Mouse (Mus musculus) left cerebral cortex, adult 9 months (tissue): ENCODE measurements around the gene Ctdspl.

Experiments used
- DNase-seq, 2 experiments: peaks; one replicate each; pipeline ENCODE4 v3.0.0; 2022; ENCODE audit warnings: low spot score in 2 of 2

Ctdspl gene

GRCm38 (mm10) chr9:118926111-118926650 lies at the start of gene Ctdspl:
TSS of gene Ctdspl (plus strand) at chr9:118926453.
- peak in 1 of 2 experiments; percentile 54 for DNase-seq

GRCm38 (mm10) chr9:118876902-118877301 lies 49.4 kb upstream of the Ctdspl start:
- DNase-seq: no peak

- DNase-seq: no peak
Observed at GRCm38 (mm10) chr9:118877365-118878008, 48.8 kb upstream of the Ctdspl start.

- no peak for DNase-seq
Observed at GRCm38 (mm10) chr9:118878596-118878995, 47.7 kb upstream of the Ctdspl start.

GRCm38 (mm10) chr9:118881281-118881945 lies 44.8 kb upstream of the Ctdspl start:
- no peak for DNase-seq

- peak in 1 of 2 experiments; percentile 21 for DNase-seq
Observed at GRCm38 (mm10) chr9:118881946-118882284, 44.3 kb upstream of the Ctdspl start.

- no peak for DNase-seq
Observed at GRCm38 (mm10) chr9:118883150-118883549, 43.1 kb upstream of the Ctdspl start.

- no peak for DNase-seq
Observed at GRCm38 (mm10) chr9:118885785-118886184, 40.5 kb upstream of the Ctdspl start.

- DNase-seq: no peak
Observed at GRCm38 (mm10) chr9:118887201-118887600, 39.1 kb upstream of the Ctdspl start.

GRCm38 (mm10) chr9:118887734-118888133 lies 38.5 kb upstream of the Ctdspl start:
- no peak for DNase-seq

GRCm38 (mm10) chr9:118890149-118890548 lies 36.1 kb upstream of the Ctdspl start:
- no peak for DNase-seq

- DNase-seq: no peak
Observed at GRCm38 (mm10) chr9:118890645-118891044, 35.6 kb upstream of the Ctdspl start.

GRCm38 (mm10) chr9:118891068-118891467 lies 35.2 kb upstream of the Ctdspl start:
- no peak for DNase-seq

- DNase-seq: no peak
Observed at GRCm38 (mm10) chr9:118891593-118891992, 34.7 kb upstream of the Ctdspl start.

GRCm38 (mm10) chr9:118895101-118895500 lies 31.2 kb upstream of the Ctdspl start:
- DNase-seq: no peak

- DNase-seq: no peak
Observed at GRCm38 (mm10) chr9:118900677-118901076, 25.6 kb upstream of the Ctdspl start.

- DNase-seq: no peak
Observed at GRCm38 (mm10) chr9:118901917-118902316, 24.3 kb upstream of the Ctdspl start.

- peak in 1 of 2 experiments; percentile 89 for DNase-seq
Observed at GRCm38 (mm10) chr9:118907934-118908620, 18.2 kb upstream of the Ctdspl start.

GRCm38 (mm10) chr9:118913048-118913447 lies 13.2 kb upstream of the Ctdspl start:
- no peak for DNase-seq

- DNase-seq: no peak
Observed at GRCm38 (mm10) chr9:118913613-118914012, 12.6 kb upstream of the Ctdspl start.

- peak in 1 of 2 experiments; percentile 17 for DNase-seq
Observed at GRCm38 (mm10) chr9:118914589-118914988, 11.7 kb upstream of the Ctdspl start.

- DNase-seq: peak in 1 of 2 experiments; percentile 38
Observed at GRCm38 (mm10) chr9:118915290-118915689, 11.0 kb upstream of the Ctdspl start.
